Mouse (Mus musculus) E14TG2a.4 (cell line): ENCODE measurements around the gene Ets1.

Experiments
- CTCF ChIP-seq: conservative IDR thresholded peaks from 2 replicates; pipeline ENCODE4 v1.5.1; 2014; ENCODE audit warnings: low read length
- NANOG ChIP-seq: IDR thresholded peaks from 2 replicates; pipeline ENCODE4 v1.6.1; 2014; ENCODE audit warnings: borderline replicate concordance, low read length, mixed read lengths
- POU5F1 ChIP-seq: IDR thresholded peaks from 2 replicates; pipeline ENCODE4 v1.6.1; 2014; ENCODE audit warnings: low read length, borderline replicate concordance

- TF ChIP-seq CTCF (no peak), POU5F1 (no peak), NANOG (no peak)
Measured at GRCm38 (mm10) chr9:32668075-32668673, 32.2 kb downstream of the Ets1 start.
